Mouse (Mus musculus): Measurements from ENCODE around the gene Ccdc63. TPM values are rescaled to one million over a fixed set of nuclear protein-coding genes. Genes with fewer than 3 reads are reported as not detected.

Ccdc63 gene
- polyA plus RNA-seq, 1 experiment from 2014 or later: not detected

DNA sequence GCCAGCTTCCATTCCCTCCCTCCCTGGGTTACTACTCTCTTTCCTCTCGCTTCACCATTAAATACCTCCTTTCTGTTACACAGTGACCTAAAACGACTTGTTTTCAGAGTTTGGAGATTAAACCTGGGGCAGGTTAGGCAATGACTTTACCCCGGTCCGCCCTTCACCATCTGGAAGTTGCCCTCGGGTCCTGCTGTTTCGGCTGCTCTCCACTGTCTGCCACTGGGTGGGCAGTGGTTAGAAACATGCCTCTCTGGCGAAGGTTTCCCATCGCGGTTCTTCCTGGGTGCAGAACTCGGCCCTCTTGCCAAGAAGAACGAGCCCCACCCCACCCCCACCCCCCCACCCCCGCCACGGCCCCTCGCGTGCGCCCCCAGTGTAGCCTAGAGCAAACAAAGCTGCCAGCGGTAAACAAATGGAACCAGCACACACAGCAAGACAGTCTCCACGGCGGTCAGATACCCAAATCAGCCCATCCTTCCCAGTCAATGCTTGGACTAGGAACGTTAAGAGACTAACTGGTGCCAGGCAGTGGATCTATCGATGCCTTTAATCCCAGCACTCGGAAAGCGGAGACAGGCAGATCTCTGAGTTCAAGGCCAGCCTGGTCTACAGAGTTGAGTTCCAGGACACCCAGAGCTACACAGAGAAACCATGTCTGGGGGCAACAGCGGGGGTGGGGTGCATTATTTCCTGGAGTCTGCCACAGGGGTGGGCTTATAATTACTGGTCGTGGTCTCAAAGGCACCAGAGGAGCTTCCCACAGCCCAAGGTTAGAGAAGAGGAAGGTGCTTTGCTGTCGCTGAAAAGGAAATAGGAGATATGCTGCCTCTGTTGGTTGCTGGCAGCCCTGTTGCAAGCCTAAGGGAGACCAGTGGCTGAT is 8.2 kb downstream of the Ccdc63 start:
- Histone ChIP-seq H3K27ac (replicated peaks) (no peak overlapping the region), H3K9ac (replicated peaks) (no peak overlapping the region), H3K4me3 (peak overlapping the region; percentile 34), H3K36me3 (no peaks in the 10 kb centered on the region), H3K4me1 (peaks cover 11% of the 10 kb centered on the region), H3K9me3 (no peaks in the 10 kb centered on the region), H3K4me2 (replicated peaks) (peak overlapping the region; percentile 61), H3K27me3 (peaks cover 26% of the 10 kb centered on the region)
- WGBS: 29% methylated on average over 25 of the region's 26 CpGs
- no peak for ATAC-seq (ENCODE audit: low FRiP score, low read depth)

GRCm38 (mm10) chr5:122131076-122132051 is 9.3 kb downstream of the Ccdc63 start:
- H3K36me3 ChIP-seq: no peaks in the 10 kb centered on the region
- H3K4me3 ChIP-seq: peak overlapping the region; percentile 34
- H3K27me3 ChIP-seq: peaks cover 26% of the 10 kb centered on the region
- H3K9me3 ChIP-seq: no peaks in the 10 kb centered on the region
- peaks cover 11% of the 10 kb centered on the region for H3K4me1 ChIP-seq
- H3K4me2 ChIP-seq (replicated peaks): peak overlapping the region; percentile 61
- no peak for ATAC-seq (ENCODE audit: low FRiP score, low read depth)
- H3K27ac ChIP-seq (replicated peaks): no peak overlapping the region
- H3K9ac ChIP-seq (replicated peaks): no peak overlapping the region
- WGBS: 10% methylated on average over 34 of the region's 34 CpGs

DNA sequence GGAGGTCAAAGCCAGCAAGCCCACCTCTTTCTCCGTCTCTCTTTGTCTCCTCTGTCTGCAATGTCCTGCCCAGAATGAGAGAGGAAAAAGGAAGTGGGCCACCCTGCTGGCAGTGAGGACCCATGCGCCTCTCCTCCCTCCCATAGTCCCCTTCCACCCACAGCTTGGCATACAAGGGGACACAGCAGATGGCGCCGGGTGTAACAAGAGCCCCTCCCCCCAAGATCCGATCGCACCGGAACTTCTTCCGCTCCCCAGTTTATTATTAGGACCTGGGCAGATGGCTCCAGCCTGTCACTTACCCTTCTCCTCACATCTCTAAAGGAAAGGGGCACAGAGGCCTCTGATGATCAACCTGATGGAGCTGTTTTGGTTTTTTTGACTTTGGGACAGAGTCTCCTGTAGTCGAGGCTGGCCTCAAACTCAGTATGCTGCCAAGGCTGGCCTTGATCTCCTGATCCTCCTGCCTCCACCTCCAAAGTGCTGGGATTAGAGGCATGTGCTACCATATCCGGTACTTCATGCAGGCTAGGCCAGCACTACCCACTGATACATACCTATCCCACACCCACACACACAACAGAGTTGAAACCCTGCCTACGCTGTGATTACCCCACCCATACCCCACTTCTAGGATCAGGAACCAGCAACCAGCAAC is 10.2 kb downstream of the Ccdc63 start:
- Histone ChIP-seq H3K9ac (replicated peaks) (no peak overlapping the region), H3K4me1 (peaks cover 11% of the 10 kb centered on the region), H3K36me3 (no peaks in the 10 kb centered on the region), H3K4me2 (replicated peaks) (no peak overlapping the region), H3K27me3 (peaks cover 27% of the 10 kb centered on the region), H3K4me3 (no peak overlapping the region), H3K9me3 (no peaks in the 10 kb centered on the region), H3K27ac (replicated peaks) (no peak overlapping the region)
- ATAC-seq (ENCODE audit: low FRiP score, low read depth): no peak
- 88% methylated on average over 11 of the region's 11 CpGs for WGBS

DNA sequence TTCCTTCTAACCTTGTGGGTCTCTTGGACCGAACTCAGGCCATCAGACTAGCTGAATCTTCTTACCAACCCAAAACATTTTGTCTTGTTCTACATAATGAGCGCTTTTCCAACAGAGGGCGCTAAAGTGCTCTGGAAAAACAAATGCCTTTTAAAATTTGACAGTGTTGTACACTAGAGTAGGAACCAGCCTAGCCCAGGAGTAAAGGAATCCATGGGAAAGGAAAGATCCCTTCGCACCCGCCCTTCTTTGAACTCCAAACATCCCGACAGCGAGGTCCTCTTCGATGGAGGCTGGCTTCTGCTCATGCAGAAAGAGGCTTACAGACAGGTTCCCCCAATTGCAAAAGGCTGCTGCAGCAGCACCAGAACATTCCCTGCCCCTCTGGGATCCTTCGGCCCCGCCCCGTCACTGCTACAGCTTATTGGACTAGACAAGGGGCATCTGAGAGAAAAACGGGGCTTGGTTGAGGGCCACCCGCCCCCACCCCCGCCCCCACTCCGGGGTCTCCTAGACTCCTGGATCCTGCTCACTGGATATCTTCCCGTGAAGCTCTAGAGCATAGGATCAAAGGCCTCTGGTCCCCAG is 11.5 kb downstream of the Ccdc63 start:
- peaks cover 29% of the 10 kb centered on the region for H3K27me3 ChIP-seq
- WGBS: 34% methylated on average over 15 of the region's 16 CpGs
- H3K9ac ChIP-seq (replicated peaks): no peak overlapping the region
- ATAC-seq (ENCODE audit: low FRiP score, low read depth): no peak
- no peak overlapping the region for H3K27ac ChIP-seq (replicated peaks)
- peaks cover 11% of the 10 kb centered on the region for H3K4me1 ChIP-seq
- no peaks in the 10 kb centered on the region for H3K9me3 ChIP-seq
- H3K4me2 ChIP-seq (replicated peaks): no peak overlapping the region
- H3K4me3 ChIP-seq: no peak overlapping the region
- H3K36me3 ChIP-seq: no peaks in the 10 kb centered on the region

DNA sequence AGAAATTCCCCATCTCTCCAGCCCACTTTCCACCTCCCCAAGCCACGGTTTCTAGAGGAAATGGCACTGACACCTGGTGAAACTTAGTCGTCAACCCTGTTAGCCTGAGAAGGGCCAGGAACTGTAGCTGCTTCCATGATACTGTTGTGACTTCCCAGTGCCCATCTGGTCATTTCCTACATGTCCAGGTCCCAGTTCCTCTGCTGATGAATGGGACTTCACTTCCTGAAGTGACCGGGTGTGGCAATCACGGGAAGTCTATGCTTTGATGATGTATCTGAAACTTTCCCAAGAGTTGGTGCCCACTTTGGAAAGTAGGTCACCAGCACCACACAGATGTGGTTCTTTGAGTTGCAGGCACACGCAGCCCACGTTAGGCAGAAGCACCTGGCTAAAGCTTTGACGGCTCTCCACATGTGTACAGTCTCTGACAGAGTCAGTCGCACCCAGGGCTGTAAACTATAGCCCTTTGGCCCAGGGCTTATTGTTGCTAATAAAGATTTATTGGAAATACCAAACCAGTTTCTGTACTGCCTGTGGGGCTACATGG is 15.3 kb downstream of the Ccdc63 start:
- Histone ChIP-seq H3K36me3 (no peaks in the 10 kb centered on the region), H3K4me3 (no peak overlapping the region), H3K4me1 (no peaks in the 10 kb centered on the region; the same call in 1 of the 2 replicates), H3K9ac (replicated peaks) (no peak overlapping the region), H3K27ac (replicated peaks) (no peak overlapping the region), H3K9me3 (no peaks in the 10 kb centered on the region), H3K27me3 (peaks cover 9% of the 10 kb centered on the region; the same call in 1 of the 2 replicates), H3K4me2 (replicated peaks) (no peak overlapping the region)
- 82% methylated on average over 8 of the region's 8 CpGs for WGBS
- ATAC-seq (ENCODE audit: low FRiP score, low read depth): no peak

DNA sequence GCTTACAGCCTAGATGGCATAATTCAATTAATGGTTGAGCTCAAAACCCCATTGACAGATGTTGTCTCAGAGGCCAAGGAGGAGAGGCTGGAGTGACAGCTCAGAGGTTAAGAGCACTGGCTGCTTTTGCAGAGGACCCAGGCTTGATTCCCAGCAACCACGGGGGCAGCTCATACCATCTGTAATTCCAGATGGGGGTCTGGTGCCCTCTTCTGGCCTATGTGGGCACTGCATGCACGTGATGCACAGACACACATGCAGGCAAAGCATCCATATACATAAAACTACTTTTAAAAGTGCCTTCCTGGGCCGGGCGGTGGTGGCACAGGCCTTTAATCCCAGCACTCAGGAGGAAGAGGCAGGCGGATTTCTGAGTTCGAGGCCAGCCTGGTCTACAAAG is 24.4 kb downstream of the Ccdc63 start:
- no peak overlapping the region for H3K4me3 ChIP-seq
- 89% methylated on average over 6 of the region's 6 CpGs for WGBS
- H3K9me3 ChIP-seq: no peaks in the 10 kb centered on the region
- no peak overlapping the region for H3K9ac ChIP-seq (replicated peaks)
- H3K27ac ChIP-seq (replicated peaks): no peak overlapping the region
- H3K4me2 ChIP-seq (replicated peaks): no peak overlapping the region
- no peak for ATAC-seq (ENCODE audit: low FRiP score, low read depth)
- H3K27me3 ChIP-seq: no peaks in the 10 kb centered on the region
- no peaks in the 10 kb centered on the region for H3K4me1 ChIP-seq
- H3K36me3 ChIP-seq: no peaks in the 10 kb centered on the region

GRCm38 (mm10) chr5:122115266-122115763 is 25.3 kb downstream of the Ccdc63 start:
- no peak for ATAC-seq (ENCODE audit: low FRiP score, low read depth)
- no peak overlapping the region for H3K9ac ChIP-seq (replicated peaks)
- no peaks in the 10 kb centered on the region for H3K4me1 ChIP-seq
- no peaks in the 10 kb centered on the region for H3K9me3 ChIP-seq
- H3K36me3 ChIP-seq: no peaks in the 10 kb centered on the region
- 95% methylated on average over 9 of the region's 9 CpGs for WGBS
- no peak overlapping the region for H3K4me3 ChIP-seq
- no peaks in the 10 kb centered on the region for H3K27me3 ChIP-seq
- H3K4me2 ChIP-seq (replicated peaks): no peak overlapping the region
- H3K27ac ChIP-seq (replicated peaks): no peak overlapping the region

DNA sequence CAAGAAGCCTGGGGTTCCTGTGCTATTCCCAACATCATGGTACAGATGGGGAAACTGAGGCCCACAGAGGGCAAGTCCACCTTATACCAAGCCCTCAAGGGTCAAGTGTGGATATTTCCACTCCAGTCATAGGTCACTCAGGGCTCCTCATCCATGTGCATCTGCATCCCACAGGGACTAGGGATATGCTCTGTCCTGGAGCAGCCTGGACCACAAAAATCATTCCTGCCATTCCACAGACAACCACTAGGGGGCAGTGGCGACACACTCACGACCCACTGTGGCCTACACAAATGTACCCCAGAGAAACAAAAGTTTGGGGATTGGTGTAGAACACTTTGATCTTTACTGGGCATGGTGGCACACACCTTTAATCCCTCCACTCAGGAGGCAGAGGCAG is 26.4 kb downstream of the Ccdc63 start:
- Histone ChIP-seq H3K4me3 (no peak overlapping the region), H3K9ac (replicated peaks) (no peak overlapping the region), H3K9me3 (no peaks in the 10 kb centered on the region), H3K27me3 (no peaks in the 10 kb centered on the region), H3K36me3 (no peaks in the 10 kb centered on the region), H3K4me1 (no peaks in the 10 kb centered on the region), H3K27ac (replicated peaks) (no peak overlapping the region), H3K4me2 (replicated peaks) (no peak overlapping the region)
- ATAC-seq (ENCODE audit: low FRiP score, low read depth): 0 out of 2 replicates have a peak, but pooled peaks have one; percentile 4
- 3% methylated on average over 2 of the region's 2 CpGs for WGBS

DNA sequence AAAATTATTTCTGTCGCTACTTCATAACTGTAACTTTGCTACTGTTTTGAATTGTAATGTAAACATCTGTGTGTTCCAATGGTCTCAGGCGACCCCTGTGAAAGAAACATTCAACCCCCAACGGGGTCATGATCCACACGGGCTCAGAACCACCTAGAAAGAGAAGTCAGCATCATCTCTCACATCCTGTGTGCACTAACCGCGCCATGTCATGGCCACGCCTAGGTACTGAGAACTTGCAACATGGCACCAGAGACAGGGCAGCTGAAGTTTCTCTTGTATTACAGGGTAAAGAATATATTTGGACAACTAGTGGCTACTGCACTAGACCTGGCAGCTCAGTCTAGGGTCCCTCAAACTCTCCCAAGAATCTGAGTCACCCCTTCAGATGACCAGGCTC is 27.2 kb downstream of the Ccdc63 start:
- Histone ChIP-seq H3K4me2 (replicated peaks) (no peak overlapping the region), H3K9ac (replicated peaks) (no peak overlapping the region), H3K36me3 (no peaks in the 10 kb centered on the region), H3K4me3 (no peak overlapping the region), H3K27ac (replicated peaks) (no peak overlapping the region), H3K27me3 (no peaks in the 10 kb centered on the region), H3K4me1 (no peaks in the 10 kb centered on the region), H3K9me3 (no peaks in the 10 kb centered on the region)
- 80% methylated on average over 7 of the region's 7 CpGs for WGBS
- no peak for ATAC-seq (ENCODE audit: low FRiP score, low read depth)

GRCm38 (mm10) chr5:122111933-122112248 is 28.7 kb downstream of the Ccdc63 start:
- Histone ChIP-seq H3K4me2 (replicated peaks) (no peak overlapping the region), H3K4me1 (no peaks in the 10 kb centered on the region), H3K9ac (replicated peaks) (no peak overlapping the region), H3K27ac (replicated peaks) (no peak overlapping the region), H3K27me3 (no peaks in the 10 kb centered on the region), H3K36me3 (no peaks in the 10 kb centered on the region), H3K9me3 (no peaks in the 10 kb centered on the region), H3K4me3 (no peak overlapping the region)
- ATAC-seq (ENCODE audit: low FRiP score, low read depth): no peak
- WGBS: 64% methylated on average over 4 of the region's 4 CpGs
